9 mouse cellular contexts compared by ENCODE assay signal in the genomic region with DNA sequence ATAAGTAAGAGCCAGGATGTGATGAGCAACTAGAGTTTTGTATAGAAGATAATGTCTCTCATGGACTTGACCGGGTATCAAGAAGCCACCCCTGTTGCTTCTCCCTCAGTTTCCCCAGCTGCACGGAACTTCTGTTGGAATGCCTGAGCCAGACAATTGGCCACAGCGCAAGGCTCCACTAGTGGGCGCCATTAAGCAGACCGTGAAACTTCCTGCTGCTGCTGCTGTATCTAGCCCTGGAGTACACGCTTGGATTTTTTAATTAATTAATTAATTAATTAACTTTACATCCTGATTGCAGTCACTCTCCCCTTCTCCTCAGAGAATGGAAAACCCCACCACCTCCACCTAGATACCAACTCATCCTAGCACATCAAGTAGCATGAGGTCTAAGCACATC. TPM values are rescaled to one million over a fixed set of nuclear protein-coding genes. Genes with fewer than 3 reads are reported as not detected.
DNase-seq lines count a peak whose midpoint lies in the region; ATAC-seq and TF ChIP-seq lines count a peak whose summit lies in the region.
"Had no signal": no experiment of that assay in that cellular context is flagged by ENCODE, and none has a peak within 500 bp of the region (broad histone marks: within the 10 kb centered on the region; RNA-seq: fewer than 3 reads in every experiment).

No protein-coding gene starts in this region.

- 39% methylated on average over 6 of the region's 6 CpGs for WGBS in embryonic facial prominence, embryonic 10.5 days
- WGBS in lung, postnatal 0 days = 35% methylated on average over 6 of the region's 6 CpGs

- H3K4me2 ChIP-seq in lung, postnatal 0 days (replicated peaks; ENCODE audit: low read depth, low read length) = no peak overlapping the region
- H3K4me2 ChIP-seq: embryonic facial prominence, embryonic 15.5 days had no signal

- DNase-seq in CD4-positive, CD25-positive, alpha-beta regulatory T cell, adult 2 months (ENCODE audit: low read depth, low spot score) = peak; percentile 36
- peak; percentile 38 for DNase-seq in kidney, adult 9 months
- no peak for DNase-seq in kidney, adult 8-10 months
- DNase-seq in B cell, adult 2 months = peak; percentile 14 to 24
- peak; percentile 54 for DNase-seq in embryonic facial prominence, embryonic 10.5 days (ENCODE audit: low spot score)
- peak; percentile 30 for DNase-seq in lung, postnatal 0 days (ENCODE audit: low spot score)
- no peak for DNase-seq in c-Kit-positive CD71-positive TER-119-positive erythroid progenitor cells, embryonic 14.5 days (ENCODE audit: low spot score)

- no peaks in the 10 kb centered on the region for H3K27me3 ChIP-seq in embryonic facial prominence, embryonic 10.5 days (replicated peaks; ENCODE audit: low read depth, poor library complexity, severe bottlenecking)
- H3K27me3 ChIP-seq in lung, postnatal 0 days (replicated peaks; ENCODE audit: insufficient read depth, low read length) = no peaks in the 10 kb centered on the region
- H3K27me3 ChIP-seq: embryonic facial prominence, embryonic 15.5 days had no signal

- no peak for ATAC-seq in CD4-positive, CD25-positive, alpha-beta regulatory T cell, adult 4 months
- ATAC-seq in lung, postnatal 0 days = no peak

- H3K36me3 ChIP-seq in embryonic facial prominence, embryonic 10.5 days (replicated peaks) = no peaks in the 10 kb centered on the region
- H3K36me3 ChIP-seq in lung, postnatal 0 days (ENCODE audit: insufficient read depth, low read length) = no peaks in the 10 kb centered on the region
- H3K36me3 ChIP-seq: embryonic facial prominence, embryonic 15.5 days had no signal

- H3K27ac ChIP-seq in embryonic facial prominence, embryonic 10.5 days (replicated peaks) = no peak overlapping the region
- no peak overlapping the region for H3K27ac ChIP-seq in lung, postnatal 0 days (ENCODE audit: low read length)
- H3K27ac ChIP-seq: embryonic facial prominence, embryonic 15.5 days had no signal

- H3K4me3 ChIP-seq in embryonic facial prominence, embryonic 10.5 days = no peak overlapping the region
- H3K4me3 ChIP-seq in lung, postnatal 0 days (ENCODE audit: low read depth, low read length) = no peak overlapping the region
- H3K4me3 ChIP-seq: embryonic facial prominence, embryonic 15.5 days had no signal

- H3K9ac ChIP-seq in lung, postnatal 0 days (replicated peaks; ENCODE audit: low read depth) = no peak overlapping the region
- H3K9ac ChIP-seq: embryonic facial prominence, embryonic 15.5 days had no signal

- TF ChIP-seq EP300 in lung, postnatal 0 days (IDR thresholded peaks at IDR 0.05) = no peak

- H3K9me3 ChIP-seq in embryonic facial prominence, embryonic 10.5 days = no peaks in the 10 kb centered on the region
- H3K9me3 ChIP-seq in lung, postnatal 0 days (ENCODE audit: low read length) = no peaks in the 10 kb centered on the region
- H3K9me3 ChIP-seq: embryonic facial prominence, embryonic 15.5 days had no signal

- TF ChIP-seq CTCF in lung, postnatal 0 days (IDR thresholded peaks at IDR 0.05) = peak; percentile 79

- peaks cover 15% of the 10 kb centered on the region for H3K4me1 ChIP-seq in embryonic facial prominence, embryonic 10.5 days
- H3K4me1 ChIP-seq in lung, postnatal 0 days (ENCODE audit: insufficient read depth, low read depth, low read length) = no peaks in the 10 kb centered on the region

RNA-seq across cellular contexts. Expression of a gene that starts 14.8 kb away (rescaled TPM):
- not detected for polyA plus RNA-seq in CD4-positive, CD25-positive, alpha-beta regulatory T cell, adult 4 months (2017; shearing (Covaris generic))
- polyA plus RNA-seq in embryonic facial prominence, embryonic 10.5 days (2016; fragmentation: Nextera tagmentation; extraction: Ambion mirVana) = not detected in 2 replicates
- not detected in 2 replicates for polyA plus RNA-seq in lung, postnatal 0 days (2015; fragmentation: Nextera tagmentation; extraction: Ambion mirVana)
- polyA plus RNA-seq: embryonic facial prominence, embryonic 15.5 days had no signal

RNA-seq across cellular contexts. Expression of a gene that starts 40.8 kb away (rescaled TPM):
- polyA plus RNA-seq in CD4-positive, CD25-positive, alpha-beta regulatory T cell, adult 4 months (2017; shearing (Covaris generic)) = 1 to 10 TPM; 1.6 to 2.2 TPM
- 1.3 TPM in 2 replicates for polyA plus RNA-seq in embryonic facial prominence, embryonic 10.5 days (2016; fragmentation: Nextera tagmentation; extraction: Ambion mirVana)
- 0.58 and 0.67 TPM in 2 replicates for polyA plus RNA-seq in lung, postnatal 0 days (2015; fragmentation: Nextera tagmentation; extraction: Ambion mirVana)

RNA-seq across cellular contexts. Expression of a gene that starts 46.2 kb away (rescaled TPM):
- polyA plus RNA-seq in CD4-positive, CD25-positive, alpha-beta regulatory T cell, adult 4 months (2017; shearing (Covaris generic)) = under 1 TPM; 0.40 to 0.75 TPM
- polyA plus RNA-seq in embryonic facial prominence, embryonic 10.5 days (2016; fragmentation: Nextera tagmentation; extraction: Ambion mirVana) = 50.1 and 65.4 TPM in 2 replicates
- 408 and 422 TPM in 2 replicates for polyA plus RNA-seq in lung, postnatal 0 days (2015; fragmentation: Nextera tagmentation; extraction: Ambion mirVana)

Comparison
In these comparisons a context has a peak if more than half of its experiments do, and no peak if none do; other contexts are left out.
1. DNase-seq: peak in CD4-positive, CD25-positive, alpha-beta regulatory T cell, adult 2 months (single experiment), kidney, adult 9 months (single experiment), B cell, adult 2 months (2 of 2), embryonic facial prominence, embryonic 10.5 days (single experiment) and lung, postnatal 0 days (single experiment); none in kidney, adult 8-10 months (0 of 2) and c-Kit-positive CD71-positive TER-119-positive erythroid progenitor cells, embryonic 14.5 days (single experiment).
2. RNA of a gene that starts 46.2 kb away (polyA plus RNA-seq): 408 to 422 TPM in lung, postnatal 0 days and 50.1 to 65.4 TPM in embryonic facial prominence, embryonic 10.5 days; 0.40 to 0.75 TPM in CD4-positive, CD25-positive, alpha-beta regulatory T cell, adult 4 months; every median in the first group is over 10 times any median in the second.